Mouse (Mus musculus): ENCODE results near the gene Plrg1. TPM values are rescaled to one million over a fixed set of nuclear protein-coding genes. Genes with fewer than 3 reads are reported as not detected.
A peak's percentile ranks its signal among the peaks of the same experiment; 100 is the strongest.

Plrg1 gene
- total and polyA plus RNA-seq, 3 experiments: 16.0 to 50.2 (median 49.0) TPM

- DNase-seq: peak; percentile 10
Observed at GRCm38 (mm10) chr3:83052102-83052501, 3.2 kb upstream of the Plrg1 start.

GRCm38 (mm10) chr3:83053126-83053525, 2.2 kb upstream of the Plrg1 start:
- DNase-seq: no peak

GRCm38 (mm10) chr3:83053758-83054157, 1.6 kb upstream of the Plrg1 start:
- peak; percentile 19 for DNase-seq

- DNase-seq: no peak
Observed at GRCm38 (mm10) chr3:83054759-83055158, 563 bp upstream of the Plrg1 start.

GRCm38 (mm10) chr3:83057046-83057445, 1.7 kb downstream of the Plrg1 start:
- no peak for DNase-seq

GRCm38 (mm10) chr3:83067920-83068319, 12.6 kb downstream of the Plrg1 start:
- DNase-seq: no peak

- DNase-seq: no peak
Observed at GRCm38 (mm10) chr3:83068869-83069268, 13.5 kb downstream of the Plrg1 start.

GRCm38 (mm10) chr3:83070231-83070630, 14.9 kb downstream of the Plrg1 start:
- no peak for DNase-seq

GRCm38 (mm10) chr3:83076563-83076962, 21.2 kb downstream of the Plrg1 start:
- no peak for DNase-seq

GRCm38 (mm10) chr3:83080567-83081055, 25.3 kb downstream of the Plrg1 start:
- peak; percentile 45 for DNase-seq

- DNase-seq: no peak
Observed at GRCm38 (mm10) chr3:83097586-83097985, 42.3 kb downstream of the Plrg1 start.

GRCm38 (mm10) chr3:83098546-83099034, 43.3 kb downstream of the Plrg1 start:
- peak; percentile 23 for DNase-seq

GRCm38 (mm10) chr3:83099139-83099538, 43.8 kb downstream of the Plrg1 start:
- no peak for DNase-seq

- no peak for DNase-seq
Observed at GRCm38 (mm10) chr3:83099651-83100050, 44.3 kb downstream of the Plrg1 start.

GRCm38 (mm10) chr3:83102286-83102685, 47.0 kb downstream of the Plrg1 start:
- DNase-seq: no peak

- peak; percentile 7 for DNase-seq
Observed at GRCm38 (mm10) chr3:83110163-83110562, 54.8 kb downstream of the Plrg1 start.

GRCm38 (mm10) chr3:83111485-83112261, 56.4 kb downstream of the Plrg1 start:
- no peak for DNase-seq

- no peak for DNase-seq
Observed at GRCm38 (mm10) chr3:83112869-83113268, 57.5 kb downstream of the Plrg1 start.

- no peak for DNase-seq
Observed at GRCm38 (mm10) chr3:83114946-83115345, 59.6 kb downstream of the Plrg1 start.

- no peak for DNase-seq
Observed at GRCm38 (mm10) chr3:83117592-83117991, 62.3 kb downstream of the Plrg1 start.

All from adrenal gland, adult 2 months (tissue).